Mouse (Mus musculus) layer of hippocampus, postnatal 36 days (tissue): ENCODE data around the gene Gm17662. TPM values are rescaled to one million over a fixed set of nuclear protein-coding genes. Genes with fewer than 3 reads are reported as not detected.

Experiments used
- DNase-seq, 2 experiments: peaks; one replicate each; pipeline ENCODE4 v3.0.0; 2022
- total RNA-seq, 2 experiments: library from RNA; stranded (reverse); gene quantifications; 2 replicates each; pipeline ENCODE4 v1.2.3; 2021

The Gm17662 gene
- total RNA-seq = not detected

DNA sequence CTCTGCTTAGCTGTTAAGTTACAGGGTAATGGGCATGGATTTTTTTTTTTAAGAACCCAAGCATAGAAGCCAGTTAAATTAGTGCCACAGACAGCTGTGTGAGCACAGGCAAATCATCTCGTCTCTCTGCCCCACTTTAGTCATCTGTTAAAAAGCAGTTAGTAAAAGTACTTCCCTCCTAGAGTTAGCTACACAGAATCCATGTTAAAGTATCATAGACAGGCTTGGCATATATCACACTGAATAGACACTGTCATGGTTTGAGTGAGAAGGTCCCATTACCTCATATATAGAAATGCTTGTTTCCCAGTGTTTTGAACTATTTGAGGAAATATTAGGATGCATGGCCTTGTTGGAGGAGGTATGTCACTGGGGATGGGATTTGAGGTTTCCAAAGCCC lies at the start of gene Gm17662:
TSS of gene Gm17662 (plus strand) at position 301 of the 400 bp plus-strand sequence.
- no peak for DNase-seq

DNA sequence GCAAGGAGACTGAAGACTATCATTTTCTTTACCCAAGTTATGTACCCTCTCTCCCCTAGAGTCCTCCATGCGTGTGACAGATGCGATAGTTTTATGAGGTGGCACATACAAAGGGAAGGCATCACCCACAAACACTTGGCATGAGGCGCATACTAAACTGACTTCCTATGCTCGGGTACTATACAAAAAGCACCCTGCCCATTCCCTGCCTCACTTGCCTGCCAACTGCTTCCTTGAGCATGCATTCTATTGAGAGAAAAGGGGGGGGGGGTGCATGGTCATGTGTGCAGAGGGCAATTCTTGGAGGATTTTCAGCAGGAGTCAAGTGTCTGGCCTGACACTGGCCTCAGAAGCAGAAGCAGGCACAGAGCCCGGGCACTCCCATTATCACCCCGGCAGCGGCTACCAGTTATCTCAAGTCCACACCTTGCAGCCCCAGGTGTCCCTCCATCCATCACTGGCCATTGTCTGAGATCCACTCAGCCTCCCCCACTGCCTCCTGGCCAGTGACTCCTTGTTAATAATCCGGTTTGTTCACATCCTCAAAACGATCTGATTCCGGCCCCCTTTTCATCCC lies 46.3 kb upstream of the Gm17662 start:
- no peak for DNase-seq

DNA sequence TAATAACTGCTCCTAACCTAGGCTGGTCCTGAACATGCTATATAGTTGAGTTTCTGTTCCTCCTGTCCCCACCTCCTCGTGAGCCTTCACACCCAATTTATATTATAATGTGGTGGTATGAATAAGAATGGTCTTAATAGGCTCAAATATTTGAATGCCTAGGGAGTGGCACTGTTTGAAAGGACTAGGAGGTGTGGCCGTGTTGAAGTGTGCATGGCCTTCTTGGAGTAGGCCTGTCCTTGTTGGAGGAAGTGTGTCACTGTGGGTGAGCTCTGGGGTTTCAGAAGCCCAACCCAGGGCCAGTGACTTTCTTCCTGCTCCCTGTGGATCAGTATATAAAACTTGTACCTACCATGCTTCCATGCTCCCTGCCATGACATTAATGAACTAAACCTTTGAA lies 43.5 kb upstream of the Gm17662 start:
- no peak for DNase-seq

DNA sequence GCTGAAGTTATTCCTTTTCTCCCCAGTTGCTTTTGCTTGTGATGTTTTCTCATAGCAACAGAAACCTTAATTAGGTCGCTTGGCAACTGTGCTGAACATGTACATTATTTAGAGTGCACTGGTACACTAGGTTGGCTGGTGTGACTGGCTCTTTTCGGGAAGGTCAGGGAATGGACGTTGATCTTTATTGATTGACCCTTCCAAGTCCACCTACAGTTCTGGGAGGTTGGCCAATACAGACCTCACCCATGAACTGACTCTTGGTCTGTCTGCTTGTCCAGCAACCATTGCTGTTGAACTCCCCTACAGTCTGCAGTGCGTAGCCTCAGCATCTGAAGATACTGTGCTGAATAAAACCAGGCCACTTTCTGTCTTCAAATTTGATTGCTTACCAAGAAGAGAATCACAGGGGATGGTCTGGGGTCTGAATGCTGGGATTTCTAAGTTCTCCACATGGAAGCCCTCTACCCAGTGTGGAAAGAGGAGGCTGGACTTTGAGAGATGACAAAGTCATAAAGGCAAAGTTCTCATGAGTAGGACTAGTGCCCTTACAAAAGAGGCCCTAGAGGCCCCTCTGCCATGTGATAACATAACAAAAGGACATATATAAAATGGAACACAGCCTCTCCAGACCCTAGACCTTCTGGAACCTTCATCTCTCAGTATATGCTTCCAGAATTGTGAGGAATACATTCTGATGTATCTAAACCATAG lies 40.5 kb upstream of the Gm17662 start:
- DNase-seq = no peak

DNA sequence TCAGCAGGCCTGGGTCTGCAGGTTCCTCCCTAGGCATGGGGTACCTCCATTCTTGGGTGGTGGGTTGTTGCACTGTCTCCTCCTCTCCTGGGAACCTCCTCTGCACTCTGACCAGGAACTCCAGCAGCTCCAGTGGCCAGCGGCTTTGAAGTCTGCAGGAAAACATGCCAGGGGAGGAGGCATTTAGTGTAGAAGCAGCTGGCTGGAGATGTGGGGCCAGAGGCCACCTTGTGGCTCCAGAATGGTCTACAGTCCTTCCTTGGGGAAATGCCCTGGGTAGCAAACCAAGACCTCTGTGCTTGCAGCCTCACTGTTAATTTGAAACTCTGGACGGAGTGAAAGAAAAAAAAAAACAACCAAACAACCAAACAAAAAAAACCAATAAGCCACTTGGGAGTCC lies 39.6 kb upstream of the Gm17662 start:
- DNase-seq = no peak

DNA sequence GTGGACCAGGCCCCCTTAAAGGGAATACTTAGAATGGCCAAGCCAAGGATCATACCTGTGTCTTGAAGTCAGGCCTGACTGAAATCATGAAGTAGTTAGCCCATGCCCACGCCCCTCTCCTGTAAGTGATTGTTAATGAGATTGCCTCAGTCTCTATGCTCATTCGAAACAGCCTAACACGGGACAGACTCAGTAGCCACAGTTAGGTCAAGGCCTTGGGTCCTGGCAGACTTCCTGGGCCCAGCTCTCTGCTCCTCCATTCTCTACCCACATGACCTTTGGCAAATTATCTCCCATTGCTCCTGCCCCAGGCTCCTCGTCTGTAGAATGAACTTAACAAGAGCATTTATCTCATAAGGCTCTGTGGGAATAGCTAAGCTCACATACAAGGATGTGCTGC lies 38.1 kb upstream of the Gm17662 start:
- DNase-seq = no peak

DNA sequence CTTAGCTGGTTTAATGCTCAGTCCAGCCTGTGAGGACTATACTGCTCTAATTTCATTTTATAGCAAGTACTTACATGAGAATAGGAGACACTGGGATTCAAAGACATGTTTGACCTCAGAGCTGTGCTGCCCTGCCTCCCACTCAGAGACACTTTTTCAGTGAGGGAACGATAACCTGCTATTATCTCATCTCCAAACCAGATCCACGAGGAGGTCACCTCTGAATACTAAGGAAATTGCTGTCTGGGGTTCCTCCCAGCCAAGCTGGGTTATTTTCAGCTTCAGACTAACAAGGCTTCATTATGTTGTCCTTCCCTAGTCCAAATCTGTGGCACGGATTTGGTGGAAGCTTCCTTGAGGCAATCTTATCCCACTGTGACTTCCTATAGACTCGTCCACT lies 37.2 kb upstream of the Gm17662 start:
- DNase-seq = no peak

DNA sequence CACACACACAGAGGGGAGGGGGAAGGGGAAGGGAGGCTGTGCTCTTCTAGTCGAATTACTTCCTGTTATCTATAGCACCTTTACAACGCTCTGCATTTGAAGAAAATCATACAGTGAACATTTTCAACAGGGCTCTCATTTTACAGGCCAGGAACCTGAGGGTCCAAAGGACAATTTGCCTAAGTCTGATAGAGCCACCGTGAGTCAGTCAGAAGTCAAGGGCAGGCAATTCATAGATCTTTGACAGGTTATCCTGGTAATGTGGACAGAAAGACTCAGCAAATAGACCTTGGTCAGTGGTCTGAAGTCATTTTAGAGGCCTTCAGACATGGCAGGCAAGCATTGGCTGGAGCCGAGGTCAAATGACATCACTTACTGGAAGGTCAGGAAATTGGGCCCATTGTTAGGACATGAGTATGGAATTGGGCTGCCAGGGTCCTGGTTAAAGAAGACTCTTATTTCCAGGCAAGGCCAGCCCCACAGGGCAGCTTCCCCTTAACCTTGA lies 33.5 kb upstream of the Gm17662 start:
- no peak for DNase-seq

DNA sequence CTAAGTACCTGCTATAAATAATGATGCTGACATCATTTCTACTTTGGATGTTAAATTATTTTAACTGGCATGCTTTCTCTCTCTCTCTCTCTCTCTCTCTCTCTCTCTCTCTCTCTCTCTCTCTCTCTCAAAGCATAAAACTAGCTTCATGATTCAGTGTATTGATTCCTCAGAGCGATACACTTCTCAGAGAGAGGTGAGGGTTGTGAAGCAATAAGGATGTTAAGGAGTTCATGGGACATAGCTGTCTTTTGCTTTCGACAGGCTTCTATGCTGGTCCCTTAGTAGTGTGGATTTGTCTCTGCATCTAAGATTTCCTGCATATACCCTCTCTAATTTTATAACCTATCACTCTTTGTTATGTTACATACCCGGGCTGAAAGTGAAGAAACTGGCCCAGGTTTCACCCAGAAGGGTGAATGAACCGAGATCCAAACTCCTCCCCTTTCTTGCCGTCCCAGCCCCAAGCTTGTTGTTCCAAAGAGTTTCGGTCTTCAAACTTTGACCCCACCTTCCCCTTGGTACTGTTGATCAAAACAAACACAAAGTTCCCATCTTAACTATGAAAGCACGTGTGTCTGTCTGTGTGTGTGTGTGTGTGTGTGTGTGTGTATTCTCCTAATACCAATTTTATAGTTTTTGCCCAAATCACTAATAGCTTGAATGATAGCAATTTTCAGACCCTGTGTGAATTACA lies 32.6 kb upstream of the Gm17662 start:
- DNase-seq = no peak

DNA sequence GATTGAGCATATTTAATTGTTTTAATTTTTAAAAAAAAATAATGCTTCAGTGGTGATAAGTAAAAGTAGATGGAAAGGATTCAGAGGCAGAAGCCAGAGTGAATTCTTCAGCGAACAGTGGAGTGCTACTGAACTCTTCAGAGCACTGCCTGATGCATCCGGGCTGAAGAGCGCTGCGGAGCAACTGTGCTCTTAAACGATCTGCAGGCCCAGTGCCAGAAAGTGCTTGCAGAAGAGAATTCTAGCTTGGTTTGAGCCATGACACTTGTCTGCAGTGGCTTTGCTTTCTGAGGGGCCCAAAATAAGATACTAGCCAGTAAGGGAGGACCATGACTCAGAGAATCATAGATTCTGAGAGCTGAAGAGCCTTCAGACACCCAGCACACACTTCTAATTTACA lies 28.2 kb upstream of the Gm17662 start:
- peak; percentile 10 to 15 for DNase-seq

DNA sequence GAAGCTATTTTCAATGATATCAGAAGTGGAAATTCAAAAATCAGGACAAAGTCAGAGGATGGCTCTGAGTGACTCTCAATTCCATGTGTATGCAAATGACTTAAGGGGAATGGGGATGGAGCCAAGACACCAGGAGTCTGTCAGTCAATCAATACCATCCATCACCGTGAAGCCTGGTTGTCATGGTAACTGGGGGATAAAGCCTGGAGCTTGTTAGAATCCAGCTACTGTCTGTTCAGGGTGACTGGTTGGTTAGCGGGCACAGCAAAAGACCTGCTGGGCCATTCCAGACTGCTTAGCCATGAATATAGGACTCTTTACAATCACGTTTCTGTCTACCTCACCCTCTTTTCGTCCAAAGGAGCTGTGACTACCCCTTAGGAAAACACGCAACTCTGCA lies 22.0 kb upstream of the Gm17662 start:
- peak in 1 of 2 experiments; percentile 9 for DNase-seq

DNA sequence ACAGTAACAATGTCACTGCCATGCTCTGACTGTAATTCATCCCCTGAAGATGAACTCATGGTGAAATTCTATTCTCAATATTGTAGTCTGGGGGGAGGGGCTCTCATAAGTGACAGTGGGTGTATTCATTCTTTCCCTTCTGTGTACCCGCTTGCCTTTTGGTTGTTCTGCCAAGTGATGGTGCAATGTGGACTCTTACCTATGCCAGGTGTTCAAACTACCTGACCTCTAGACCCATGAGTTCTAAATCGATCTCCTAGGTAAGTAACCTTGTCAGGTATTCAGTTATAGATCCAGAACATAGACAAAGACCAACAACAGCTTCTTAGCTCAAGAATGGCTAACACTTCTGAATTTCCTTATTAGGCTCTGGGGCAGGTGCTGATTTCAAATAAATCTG lies 18.8 kb upstream of the Gm17662 start:
- no peak for DNase-seq

DNA sequence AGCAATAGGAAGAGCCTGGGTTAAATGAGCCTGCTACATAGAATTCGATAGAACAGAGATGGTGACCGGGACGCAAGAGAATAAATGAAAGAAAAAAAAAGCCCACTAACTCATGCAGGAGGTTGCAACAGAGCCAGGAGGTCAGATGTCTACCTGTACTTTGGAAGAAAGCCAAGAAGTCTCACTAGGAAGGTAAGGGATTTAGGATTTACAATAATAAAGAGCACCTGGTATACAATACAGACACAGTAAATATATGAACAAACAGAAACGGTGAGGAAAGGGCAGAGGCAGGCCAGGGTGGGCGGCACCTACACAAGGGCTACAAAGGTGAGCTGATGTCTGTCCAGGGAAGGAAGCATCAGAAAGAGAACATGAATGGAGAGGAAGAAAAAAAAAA lies 14.9 kb upstream of the Gm17662 start:
- no peak for DNase-seq

DNA sequence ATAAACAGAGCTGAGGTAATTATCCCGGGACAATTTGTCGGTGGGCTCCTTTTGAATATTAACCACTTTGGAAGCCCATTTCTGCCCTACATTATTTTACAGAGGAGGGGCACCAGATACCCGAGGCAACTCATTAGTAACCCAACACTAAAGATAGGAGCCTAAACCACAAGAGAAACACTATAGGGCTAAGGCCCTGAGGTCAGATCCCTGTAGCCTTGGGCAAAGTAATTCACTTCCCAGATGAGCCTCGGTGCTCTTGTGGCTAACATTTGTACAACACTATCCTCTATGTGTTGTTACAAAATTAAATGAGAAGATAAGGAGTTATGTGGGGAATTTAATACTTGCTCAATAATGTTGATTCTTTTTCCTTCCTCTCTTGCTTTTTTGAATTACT lies 13.6 kb upstream of the Gm17662 start:
- no peak for DNase-seq

DNA sequence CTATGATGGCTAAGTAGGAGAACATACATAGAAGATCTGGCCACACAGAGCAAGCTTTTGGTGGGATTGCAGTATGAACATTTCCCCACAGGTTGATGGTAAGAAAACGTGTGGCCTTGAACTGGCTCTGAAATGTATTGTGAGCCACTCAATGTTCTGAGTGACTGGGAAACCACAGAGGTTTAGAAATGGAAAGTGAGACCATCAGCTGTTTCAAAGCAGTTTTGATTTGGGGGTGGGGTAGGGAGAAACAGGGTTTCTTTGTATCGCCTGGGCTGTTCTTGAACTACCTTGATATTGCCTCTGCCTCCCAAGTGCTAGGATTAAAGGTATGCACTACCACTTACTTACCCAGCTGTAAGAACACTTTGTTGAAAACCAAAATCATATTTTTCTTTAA lies 1.9 kb upstream of the Gm17662 start:
- DNase-seq = no peak

DNA sequence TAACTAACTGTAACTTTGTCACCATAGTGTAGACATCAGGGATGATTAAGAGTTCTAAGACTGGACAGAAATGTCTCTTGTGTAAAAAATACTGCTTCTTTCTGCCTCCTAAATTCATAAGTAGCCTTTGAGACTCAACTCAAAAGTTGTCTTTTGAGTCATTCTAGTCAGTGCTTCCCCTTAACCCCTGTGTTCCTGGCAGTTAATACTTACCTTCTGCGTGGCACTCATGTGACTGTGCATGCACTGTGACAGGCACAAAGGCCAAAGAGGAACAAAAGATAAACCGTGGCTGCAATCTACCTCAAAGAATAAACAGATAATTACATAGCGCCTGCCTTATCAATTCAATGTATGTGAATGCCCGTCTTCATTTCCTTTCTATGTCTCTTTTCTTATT lies 694 bp downstream of the Gm17662 start:
- no peak for DNase-seq

DNA sequence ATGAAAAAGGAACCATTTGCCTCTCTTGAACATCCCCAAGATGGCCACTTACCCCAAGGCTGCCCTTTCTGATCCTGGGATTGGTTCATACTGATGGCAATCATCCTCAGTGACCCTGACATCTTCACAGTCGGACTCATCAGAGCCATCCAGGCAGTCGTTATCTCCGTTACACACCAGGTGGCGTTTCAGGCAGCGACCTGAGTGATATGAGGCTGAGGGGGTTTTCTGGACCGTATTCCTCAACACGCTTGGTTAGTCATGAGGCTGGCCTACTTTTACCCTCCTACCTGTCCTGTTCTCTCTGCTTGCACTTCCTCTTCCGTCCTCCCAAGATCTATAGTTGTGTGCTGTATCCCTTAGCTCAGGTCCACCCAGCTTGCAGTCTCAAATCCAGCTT lies 4.1 kb downstream of the Gm17662 start:
- no peak for DNase-seq

DNA sequence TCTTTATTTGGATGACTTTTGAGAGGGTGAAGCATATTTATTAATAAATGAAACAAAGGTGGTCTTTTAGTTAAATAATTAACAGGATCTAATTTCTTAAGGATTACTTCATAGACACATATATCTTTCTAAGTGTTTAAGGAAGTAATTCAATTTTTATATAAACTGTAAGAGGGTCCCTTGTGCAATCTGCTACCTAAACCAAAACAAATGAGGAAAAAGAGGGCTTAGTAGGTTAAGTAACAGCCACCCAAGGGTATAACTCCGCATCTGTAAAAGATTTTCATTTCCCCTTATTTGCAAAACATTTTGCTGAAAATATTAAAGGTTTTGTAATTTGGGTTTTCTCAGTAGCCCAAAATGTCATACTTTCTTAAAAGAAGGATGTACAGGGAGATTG lies 7.3 kb downstream of the Gm17662 start:
- no peak for DNase-seq

DNA sequence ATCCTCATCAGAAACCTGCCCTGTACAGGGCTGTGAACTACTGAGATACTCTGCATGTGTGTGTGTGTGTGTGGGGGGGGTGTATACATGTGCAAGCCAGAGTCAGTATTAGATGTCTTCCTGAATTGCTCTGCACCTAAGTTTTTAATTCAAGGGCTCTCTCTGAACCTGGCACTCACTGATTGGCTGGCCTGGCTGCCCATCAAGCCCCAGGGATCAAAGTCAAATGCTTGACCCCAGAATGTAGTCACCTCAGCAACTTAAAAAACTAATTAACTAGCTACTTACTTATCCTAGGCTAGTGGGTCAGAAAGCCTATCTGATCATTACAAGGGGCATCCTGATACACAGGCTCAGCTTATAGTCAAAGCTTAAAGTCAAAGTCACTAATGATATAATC lies 12.5 kb downstream of the Gm17662 start:
- DNase-seq = no peak

DNA sequence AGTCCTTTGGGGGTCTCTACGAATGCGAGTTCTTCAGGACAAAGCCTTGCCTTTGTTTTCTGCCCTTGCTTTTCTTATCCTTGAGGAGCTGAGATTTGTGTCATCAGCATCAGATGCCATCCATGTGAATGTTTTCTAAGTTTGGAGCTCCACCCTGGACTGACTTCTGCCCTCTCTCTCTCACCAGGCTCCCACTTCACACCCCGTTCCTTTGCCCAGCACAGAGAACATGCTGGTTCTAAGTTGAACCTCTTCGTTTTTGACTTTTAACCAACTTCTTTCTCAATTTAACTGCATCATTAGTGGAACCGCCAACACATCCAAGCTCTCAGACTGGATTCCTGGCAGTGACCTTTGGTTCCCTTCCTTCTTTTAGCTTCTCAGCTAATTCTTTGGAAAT lies 13.1 kb downstream of the Gm17662 start:
- DNase-seq = no peak

DNA sequence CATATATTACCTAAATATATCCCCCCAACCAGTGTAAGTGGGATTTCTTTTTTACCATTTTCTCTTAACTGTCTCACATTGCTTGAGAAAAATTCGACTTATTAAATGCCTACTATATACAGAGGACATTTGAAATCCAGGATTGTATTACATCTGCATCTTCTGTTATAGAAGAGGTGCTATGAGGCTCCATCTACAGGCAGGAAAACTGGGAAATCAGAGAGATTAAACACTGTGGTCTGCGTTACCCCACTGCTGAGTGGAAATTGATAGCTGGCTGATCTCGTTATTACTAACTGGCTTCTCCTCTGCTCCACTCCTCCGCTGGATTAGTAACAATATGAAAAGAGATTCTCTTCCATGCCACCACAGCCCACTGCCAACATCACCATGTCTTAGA lies 18.7 kb downstream of the Gm17662 start:
- DNase-seq = no peak

DNA sequence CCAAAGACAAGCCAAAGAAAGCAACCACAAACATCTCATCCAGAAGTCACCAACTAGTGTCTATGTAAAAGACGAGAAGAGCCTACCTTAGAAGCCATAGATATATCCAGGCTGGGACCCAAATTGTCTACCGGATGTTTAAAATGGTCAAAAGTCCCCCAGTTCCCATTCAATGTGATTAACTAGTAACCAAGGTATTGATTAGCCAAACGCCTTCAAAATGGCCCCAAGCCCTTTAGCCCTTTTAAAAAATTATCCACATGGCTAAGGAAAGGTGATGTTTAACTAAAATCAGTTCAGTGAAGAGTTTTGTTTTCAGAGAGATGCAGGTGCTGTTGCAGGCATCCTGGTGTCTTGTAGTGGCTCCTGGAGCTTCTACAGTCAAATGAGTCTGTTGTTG lies 19.2 kb downstream of the Gm17662 start, which contains the start of gene C8a:
TSS of gene C8a (minus strand) at position 76 of the 400 bp plus-strand sequence.
- no peak for DNase-seq

DNA sequence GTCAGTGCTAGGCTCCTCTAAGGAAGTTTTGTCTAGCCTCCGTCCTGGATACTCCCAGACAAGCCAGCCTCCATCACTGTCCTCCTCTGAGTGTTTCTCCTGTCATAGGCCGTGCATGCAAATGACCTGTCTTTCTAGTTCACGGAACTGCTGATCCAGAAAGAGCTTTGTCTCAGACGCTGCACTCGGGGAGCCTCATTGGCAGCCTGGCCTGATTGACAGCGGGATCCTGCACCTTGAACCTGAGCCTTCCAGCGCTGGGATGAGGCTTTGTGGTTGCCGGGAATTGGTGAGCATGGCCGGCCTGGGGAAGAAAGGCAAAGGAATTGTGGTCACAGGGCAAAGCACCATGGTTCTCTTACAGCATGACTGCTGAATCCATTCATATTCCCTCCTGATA lies 30.4 kb downstream of the Gm17662 start:
- DNase-seq = no peak
